Mouse (Mus musculus) forebrain, embryonic 12.5 days (tissue): ENCODE measurements at regions not wholly inside any gene's neighbourhood (a gene's known extent, or its start where the extent isn't known, plus 50 kb on each side); places are given as distances from the start of the nearest gene placed in this dataset.
A peak's percentile ranks its signal among the peaks of the same experiment; 100 is the strongest.

Experiments
- ATAC-seq: fragments of 200-750 bp; cut with Nextera tagmentation; 2 replicates; pipeline ENCODE4 v1.8.0; 2017; ENCODE audit warnings: moderate TSS enrichment; ENCODE audit not compliant: low FRiP score
- H3K27ac ChIP-seq: fragments of 300-500 bp; sonication (generic); 2 replicates; pipeline ENCODE4 v1.5.1; 2016; ENCODE audit warnings: mild to moderate bottlenecking
- H3K27me3 ChIP-seq: fragments of 300-500 bp; sonication (generic); 2 replicates; pipeline ENCODE4 v1.6.1; 2016; ENCODE audit warnings: mild to moderate bottlenecking
- H3K36me3 ChIP-seq: fragments of 300-500 bp; sonication (generic); replicated peaks from 2 replicates; pipeline ENCODE4 v1.6.1; 2016; ENCODE audit warnings: mild to moderate bottlenecking
- H3K4me1 ChIP-seq: fragments of 300-500 bp; sonication (generic); 2 replicates; pipeline ENCODE4 v1.6.1; 2016
- H3K4me2 ChIP-seq: fragments of 300-500 bp; sonication (generic); 2 replicates; pipeline ENCODE4 v1.6.1; 2016; ENCODE audit warnings: mild to moderate bottlenecking, moderate library complexity
- H3K4me3 ChIP-seq: fragments of 300-500 bp; sonication (generic); replicated peaks from 2 replicates; pipeline ENCODE4 v1.5.1; 2016; ENCODE audit warnings: mild to moderate bottlenecking
- H3K9ac ChIP-seq: fragments of 300-500 bp; sonication (generic); 2 replicates; pipeline ENCODE4 v1.6.1; 2016; ENCODE audit warnings: mild to moderate bottlenecking
- H3K9me3 ChIP-seq: fragments of 300-500 bp; sonication (generic); 2 replicates; pipeline ENCODE4 v1.6.1; 2016
- WGBS: fragments of 180-500 bp; shearing (Covaris S2); methylation state at CpG from one replicate; pipeline ENCODE4 v1.1.7; 2016; 5-methylcytosine and 5-hydroxymethylcytosine counted together

DNA sequence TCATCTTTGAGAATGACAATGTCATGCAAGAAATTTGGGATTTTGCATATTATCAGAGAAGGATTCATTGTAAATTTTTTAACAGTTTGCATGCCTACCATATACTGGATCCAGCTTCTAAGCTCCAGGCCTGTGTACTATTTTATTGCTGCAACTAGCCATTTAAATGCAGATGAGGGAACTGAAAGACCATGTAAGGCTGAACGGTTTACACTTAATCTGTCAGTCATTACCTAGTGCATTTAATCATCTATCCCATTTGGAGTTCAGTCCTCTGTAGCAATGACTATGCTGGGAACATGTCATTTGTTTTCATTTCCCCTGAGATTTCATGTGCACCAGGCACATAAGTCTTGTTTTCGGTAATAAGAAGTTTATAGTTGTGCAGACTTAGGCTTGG lies 631.8 kb upstream of the Gm21961 start:
- Histone ChIP-seq H3K9ac (no peak overlapping the region), H3K4me2 (no peak overlapping the region), H3K36me3 (no peaks in the 10 kb centered on the region), H3K4me1 (no peaks in the 10 kb centered on the region), H3K9me3 (no peaks in the 10 kb centered on the region), H3K27ac (no peak overlapping the region), H3K27me3 (no peaks in the 10 kb centered on the region), H3K4me3 (no peak overlapping the region)
- WGBS, result 50% methylated on average over 2 of the region's 2 CpGs
- ATAC-seq, result no peak

DNA sequence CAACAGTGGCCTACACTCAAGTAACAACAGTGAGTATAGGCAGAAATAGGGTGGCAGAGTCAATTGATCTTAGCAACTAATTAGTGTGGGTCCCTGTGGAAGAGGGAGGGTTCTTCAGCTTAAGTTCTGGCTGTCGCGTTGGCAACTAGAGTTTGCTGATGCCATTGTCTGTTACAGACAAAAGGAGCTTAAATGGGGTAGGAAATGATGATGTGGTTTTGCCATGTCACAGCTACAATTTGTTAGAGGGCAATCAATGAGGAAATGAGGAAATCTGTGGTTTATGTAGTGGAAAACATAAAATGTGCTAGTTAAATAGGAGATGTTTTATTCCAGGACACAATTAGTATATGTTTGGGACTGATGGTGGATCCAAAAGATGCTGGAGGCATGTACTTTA lies 624.8 kb upstream of the Gm21961 start:
- Histone ChIP-seq H3K27me3 (no peaks in the 10 kb centered on the region), H3K27ac (no peak overlapping the region), H3K9me3 (no peaks in the 10 kb centered on the region), H3K4me2 (no peak overlapping the region), H3K36me3 (no peaks in the 10 kb centered on the region), H3K9ac (no peak overlapping the region), H3K4me1 (no peaks in the 10 kb centered on the region), H3K4me3 (no peak overlapping the region)
- WGBS, result 20% methylated on average over 2 of the region's 2 CpGs
- ATAC-seq, result no peak

DNA sequence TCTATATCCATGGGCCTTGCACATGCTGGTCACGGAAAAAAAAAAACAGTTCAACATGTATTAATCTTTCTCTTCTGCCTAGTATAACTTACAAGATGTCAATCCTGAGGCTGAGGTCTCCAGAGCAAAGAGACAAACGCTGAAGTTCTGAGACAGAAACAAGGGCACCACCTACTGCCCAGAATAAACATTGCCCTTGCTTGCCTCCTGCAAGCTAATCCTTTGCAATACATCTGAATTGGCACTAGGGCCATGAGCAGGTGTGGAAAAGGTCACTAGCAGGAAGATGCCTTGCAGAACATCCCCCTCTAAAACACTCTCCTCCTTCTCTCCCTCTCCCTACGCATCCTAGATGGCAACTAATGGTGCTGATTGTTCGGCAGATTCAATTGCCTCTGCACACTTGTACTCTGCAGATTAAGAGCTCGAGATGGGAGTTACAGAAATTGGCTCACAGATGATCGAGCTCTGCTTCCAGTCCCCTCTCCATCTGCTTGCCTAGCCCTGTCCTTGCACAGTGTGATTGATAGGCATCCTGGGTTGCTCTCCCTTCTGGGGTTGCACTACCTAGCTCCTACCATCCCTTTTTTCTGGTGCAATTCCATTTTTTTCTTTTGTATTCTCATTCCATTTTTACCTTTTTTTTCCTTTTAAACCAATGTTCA lies 622.9 kb upstream of the Gm21961 start:
- Histone ChIP-seq H3K9ac (no peak overlapping the region), H3K4me3 (no peak overlapping the region), H3K27ac (no peak overlapping the region), H3K9me3 (no peaks in the 10 kb centered on the region), H3K27me3 (no peaks in the 10 kb centered on the region), H3K4me2 (no peak overlapping the region), H3K4me1 (no peaks in the 10 kb centered on the region), H3K36me3 (no peaks in the 10 kb centered on the region)
- 47% methylated on average over 6 of the region's 6 CpGs for WGBS
- ATAC-seq, result peak; percentile 61; the same call in 1 of the 2 replicates

DNA sequence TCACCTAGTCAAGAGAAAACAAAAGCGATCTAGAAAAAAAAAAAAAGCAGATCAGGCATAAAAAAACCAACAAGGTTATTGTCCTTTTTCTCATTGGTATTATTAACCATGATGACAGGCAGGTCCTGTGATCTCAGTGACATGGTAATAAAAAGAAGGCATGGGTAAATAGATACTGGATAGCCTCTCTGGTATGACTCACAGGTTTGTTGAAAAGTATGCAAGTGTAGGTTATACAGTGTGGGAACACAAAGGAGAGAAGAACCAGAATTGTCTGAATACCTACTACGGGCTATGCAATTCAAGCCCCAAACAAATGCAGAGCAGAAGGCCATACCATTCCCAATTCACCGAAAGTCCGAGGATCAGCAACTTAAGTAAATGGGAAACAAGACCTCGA lies 617.7 kb upstream of the Gm21961 start:
- H3K4me1 ChIP-seq, result no peaks in the 10 kb centered on the region
- H3K27me3 ChIP-seq, result no peaks in the 10 kb centered on the region
- no peak overlapping the region for H3K4me2 ChIP-seq
- H3K9me3 ChIP-seq, result no peaks in the 10 kb centered on the region
- H3K27ac ChIP-seq, result no peak overlapping the region
- no peaks in the 10 kb centered on the region for H3K36me3 ChIP-seq
- WGBS, result 89% methylated on average over 5 of the region's 5 CpGs
- no peak for ATAC-seq
- no peak overlapping the region for H3K4me3 ChIP-seq
- no peak overlapping the region for H3K9ac ChIP-seq

DNA sequence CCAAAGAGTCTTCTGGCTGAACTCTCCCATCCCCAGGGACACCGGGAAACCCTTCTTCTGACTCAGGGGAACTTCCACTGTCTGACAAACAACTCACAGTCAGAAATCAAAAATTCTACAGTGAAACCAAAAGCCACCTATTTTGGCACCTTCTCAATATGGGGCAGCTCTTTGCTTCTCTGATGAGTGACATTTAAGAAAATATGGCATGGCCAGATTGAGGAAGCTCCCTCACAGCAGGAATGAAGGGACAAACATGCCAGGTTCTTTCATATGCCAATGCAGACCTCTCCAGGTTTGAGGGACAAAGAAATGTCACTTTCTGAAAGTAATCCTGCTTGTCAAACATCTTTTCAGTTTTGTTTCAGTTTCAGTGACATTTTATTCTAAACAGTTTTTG lies 615.8 kb upstream of the Gm21961 start:
- no peak overlapping the region for H3K4me3 ChIP-seq
- no peaks in the 10 kb centered on the region for H3K9me3 ChIP-seq
- no peaks in the 10 kb centered on the region for H3K36me3 ChIP-seq
- H3K4me1 ChIP-seq, result no peaks in the 10 kb centered on the region
- 78% methylated on average over 1 of the region's 1 CpGs for WGBS
- H3K9ac ChIP-seq, result no peak overlapping the region
- no peak overlapping the region for H3K27ac ChIP-seq
- no peak overlapping the region for H3K4me2 ChIP-seq
- H3K27me3 ChIP-seq, result no peaks in the 10 kb centered on the region
- no peak for ATAC-seq

DNA sequence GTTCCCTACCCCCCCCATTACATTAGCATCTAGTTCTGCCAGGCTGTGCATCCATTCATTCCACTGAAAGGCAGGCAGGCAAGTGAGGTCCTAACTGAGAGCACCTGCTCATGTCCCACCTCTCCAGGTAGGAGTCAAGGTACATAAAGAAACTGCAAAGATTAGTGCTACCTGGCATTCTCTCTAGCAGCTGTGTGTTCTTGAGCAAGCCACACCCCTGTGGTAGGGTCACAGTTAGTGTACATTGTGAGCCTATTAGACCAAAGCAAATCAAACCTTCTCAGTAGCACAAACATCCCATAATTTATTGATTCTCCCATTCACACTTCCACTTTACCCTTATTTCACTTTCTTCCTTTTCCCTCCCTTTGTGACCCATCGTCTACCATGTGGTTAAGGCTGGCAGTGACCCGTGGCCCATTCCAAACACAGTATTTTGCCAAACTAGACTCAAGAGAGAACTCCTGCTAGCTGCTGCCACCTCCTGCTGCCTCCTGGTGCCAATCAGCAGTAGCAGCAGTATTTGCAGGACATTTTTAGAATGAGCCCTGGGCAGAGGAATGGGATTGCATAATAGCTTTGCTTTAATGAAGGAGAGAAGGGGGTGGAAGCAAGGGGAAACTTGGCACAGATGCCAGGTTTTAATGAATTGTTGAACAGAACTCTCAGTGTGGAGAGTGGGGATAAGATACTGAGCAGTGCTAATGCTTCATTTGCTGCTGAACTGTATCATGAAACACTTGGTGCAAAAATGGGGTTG lies 578.2 kb upstream of the Gm21961 start:
- Histone ChIP-seq H3K9me3 (no peaks in the 10 kb centered on the region), H3K36me3 (no peaks in the 10 kb centered on the region), H3K27me3 (no peaks in the 10 kb centered on the region), H3K9ac (no peak overlapping the region), H3K4me1 (no peaks in the 10 kb centered on the region), H3K27ac (no peak overlapping the region), H3K4me3 (no peak overlapping the region), H3K4me2 (no peak overlapping the region)
- WGBS, result 63% methylated on average over 2 of the region's 2 CpGs
- ATAC-seq, result peak; percentile 83; the same call in 1 of the 2 replicates

DNA sequence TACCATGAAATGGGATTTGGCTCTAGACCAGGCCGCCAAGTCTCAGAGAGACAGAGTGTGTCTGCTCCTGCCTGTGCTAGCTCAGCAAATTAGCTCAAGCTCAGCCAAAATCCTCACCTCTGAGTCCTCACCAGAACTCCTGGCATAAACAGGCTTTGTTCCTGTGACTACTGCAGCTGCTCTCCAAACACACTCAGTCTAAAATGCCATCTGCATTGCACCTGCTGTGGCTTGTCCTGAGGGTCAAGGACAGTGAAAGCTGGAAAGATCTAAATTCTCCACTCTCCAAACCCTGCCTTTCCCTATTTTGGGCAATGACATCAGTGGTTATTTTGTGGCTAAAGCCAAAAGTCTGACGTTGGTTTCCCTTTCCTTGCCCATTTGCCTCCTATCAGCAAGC lies 570.9 kb upstream of the Gm21961 start:
- ATAC-seq, result no peak

DNA sequence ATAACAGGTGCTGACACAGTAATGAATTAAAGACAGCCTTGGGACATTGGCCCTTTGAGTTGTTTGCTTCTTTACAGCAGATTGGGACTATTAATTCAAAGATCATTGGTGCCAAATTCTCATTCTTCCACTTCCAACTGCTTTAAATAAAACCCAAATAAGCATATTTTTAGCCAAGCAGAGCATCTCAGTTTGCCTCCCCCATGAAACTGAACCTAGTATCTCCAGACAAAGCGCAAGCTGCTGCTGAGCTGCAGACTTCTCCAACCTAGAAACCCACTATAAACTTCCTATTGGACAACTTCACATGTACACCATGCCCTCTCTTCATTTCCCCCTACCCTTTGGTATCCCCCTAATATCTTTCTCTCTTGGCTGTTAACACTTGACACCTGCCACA lies 564.6 kb upstream of the Gm21961 start:
- Histone ChIP-seq H3K36me3 (no peaks in the 10 kb centered on the region), H3K4me2 (no peak overlapping the region), H3K9ac (no peak overlapping the region), H3K27ac (no peak overlapping the region), H3K9me3 (no peaks in the 10 kb centered on the region), H3K4me3 (no peak overlapping the region), H3K27me3 (no peaks in the 10 kb centered on the region), H3K4me1 (no peaks in the 10 kb centered on the region)
- WGBS, result 96% methylated on average over 1 of the region's 1 CpGs
- no peak for ATAC-seq

More for the DNA sequence above, 570.9 kb upstream of the Gm21961 start:
- no peaks in the 10 kb centered on the region for H3K9me3 ChIP-seq
- no peak overlapping the region for H3K9ac ChIP-seq
- H3K4me3 ChIP-seq, result no peak overlapping the region
- no peak overlapping the region for H3K27ac ChIP-seq
- WGBS, result 81% methylated on average over 2 of the region's 2 CpGs
- H3K4me1 ChIP-seq, result no peaks in the 10 kb centered on the region
- H3K4me2 ChIP-seq, result no peak overlapping the region
- no peaks in the 10 kb centered on the region for H3K36me3 ChIP-seq
- H3K27me3 ChIP-seq, result no peaks in the 10 kb centered on the region

DNA sequence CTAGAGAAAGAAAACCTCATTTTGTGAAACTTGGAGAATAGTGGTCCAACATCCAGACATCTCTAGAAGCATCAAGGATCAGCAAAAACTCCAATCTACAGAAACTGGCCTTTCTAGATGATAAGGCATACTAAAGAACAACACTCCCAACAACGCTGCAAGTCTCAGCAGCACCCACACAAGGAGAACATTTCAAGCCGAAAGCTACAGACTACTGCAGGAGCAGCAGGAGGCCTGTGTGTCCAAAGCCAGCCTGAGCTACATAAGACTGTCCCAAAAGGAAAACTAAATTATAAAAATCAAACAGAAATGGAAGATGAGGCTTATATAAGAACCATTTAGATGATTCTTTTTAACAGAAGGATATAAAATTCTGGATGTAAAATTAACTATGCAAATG lies 553.2 kb upstream of the Gm21961 start:
- H3K4me1 ChIP-seq, result no peaks in the 10 kb centered on the region
- WGBS, result 89% methylated on average over 2 of the region's 2 CpGs
- H3K36me3 ChIP-seq, result no peaks in the 10 kb centered on the region
- H3K27ac ChIP-seq, result no peak overlapping the region
- H3K4me2 ChIP-seq, result no peak overlapping the region
- no peak overlapping the region for H3K4me3 ChIP-seq
- H3K9ac ChIP-seq, result no peak overlapping the region
- no peaks in the 10 kb centered on the region for H3K27me3 ChIP-seq
- no peaks in the 10 kb centered on the region for H3K9me3 ChIP-seq
- no peak for ATAC-seq

DNA sequence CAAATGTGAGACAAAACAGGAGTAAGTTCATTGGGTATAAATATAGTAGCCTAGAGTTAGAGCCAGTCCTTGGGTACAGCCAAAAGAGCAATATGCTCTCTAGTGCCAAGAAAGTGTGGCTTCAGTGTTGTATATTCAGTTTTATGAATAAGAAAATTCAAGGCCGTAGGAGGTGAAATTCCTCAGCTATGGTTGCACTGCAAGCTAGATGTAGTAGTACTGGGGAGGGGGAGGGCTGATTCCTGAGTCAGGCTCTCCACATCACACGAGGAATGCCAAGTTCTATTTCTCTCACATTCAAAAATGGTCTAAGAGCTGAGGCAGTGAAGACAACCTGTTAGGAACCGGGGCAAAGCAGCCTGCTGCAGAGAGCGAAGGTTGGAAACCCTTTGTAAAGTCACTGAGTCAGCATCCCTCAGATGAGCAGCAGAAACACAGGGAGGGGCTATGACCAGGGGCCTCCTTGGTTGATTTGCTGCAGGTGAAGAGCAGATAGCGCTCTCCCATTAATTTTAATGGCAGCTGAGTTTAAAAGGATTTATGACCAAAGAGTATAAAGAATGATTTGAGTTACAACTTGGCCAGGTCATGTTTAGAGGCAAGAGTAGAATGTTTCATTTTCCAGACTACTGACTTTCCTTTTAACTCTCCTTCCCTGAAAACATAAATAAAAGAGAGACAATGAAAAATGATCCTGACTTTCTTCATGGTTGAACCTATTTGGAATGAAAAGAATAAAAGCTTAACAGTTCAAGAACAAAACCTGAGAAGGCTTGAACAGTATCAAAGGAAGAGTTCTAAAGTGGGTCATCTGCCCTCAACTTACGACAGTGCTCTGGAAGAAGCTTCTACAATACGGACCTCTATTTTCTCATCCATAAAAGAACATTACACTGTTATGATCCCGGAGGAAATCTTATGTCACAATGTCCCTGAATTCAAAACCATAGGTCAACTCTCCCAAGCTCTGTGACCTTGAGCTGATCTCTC lies 543.4 kb upstream of the Gm21961 start:
- no peak overlapping the region for H3K27ac ChIP-seq
- WGBS, result 82% methylated on average over 8 of the region's 8 CpGs
- no peaks in the 10 kb centered on the region for H3K9me3 ChIP-seq
- H3K36me3 ChIP-seq, result no peaks in the 10 kb centered on the region
- H3K4me1 ChIP-seq, result no peaks in the 10 kb centered on the region
- no peak for ATAC-seq
- no peak overlapping the region for H3K9ac ChIP-seq
- no peaks in the 10 kb centered on the region for H3K27me3 ChIP-seq
- no peak overlapping the region for H3K4me2 ChIP-seq
- H3K4me3 ChIP-seq, result no peak overlapping the region

DNA sequence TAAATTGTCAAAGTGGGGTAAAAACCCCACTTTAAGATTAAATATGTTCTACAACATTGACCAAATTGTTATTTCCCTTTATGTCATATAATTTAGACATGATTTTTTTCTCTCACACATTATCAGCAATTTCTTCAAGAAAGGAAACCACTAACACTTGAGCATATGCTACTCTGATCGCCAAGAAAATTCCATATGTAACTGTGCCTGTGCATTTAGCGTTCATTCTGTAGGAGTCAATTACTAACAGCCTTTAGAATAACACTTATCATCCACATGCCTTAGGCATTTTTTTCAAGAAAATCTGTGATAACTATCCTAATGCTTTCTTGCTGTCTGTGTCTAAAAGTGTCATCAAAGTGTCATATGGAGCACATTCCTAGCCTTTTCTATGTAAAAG lies 534.3 kb upstream of the Gm21961 start:
- Histone ChIP-seq H3K27me3 (no peaks in the 10 kb centered on the region), H3K9me3 (no peaks in the 10 kb centered on the region), H3K4me2 (no peak overlapping the region), H3K4me1 (no peaks in the 10 kb centered on the region), H3K9ac (no peak overlapping the region), H3K27ac (no peak overlapping the region), H3K4me3 (no peak overlapping the region), H3K36me3 (no peaks in the 10 kb centered on the region)
- no peak for ATAC-seq
- 85% methylated on average over 2 of the region's 2 CpGs for WGBS

DNA sequence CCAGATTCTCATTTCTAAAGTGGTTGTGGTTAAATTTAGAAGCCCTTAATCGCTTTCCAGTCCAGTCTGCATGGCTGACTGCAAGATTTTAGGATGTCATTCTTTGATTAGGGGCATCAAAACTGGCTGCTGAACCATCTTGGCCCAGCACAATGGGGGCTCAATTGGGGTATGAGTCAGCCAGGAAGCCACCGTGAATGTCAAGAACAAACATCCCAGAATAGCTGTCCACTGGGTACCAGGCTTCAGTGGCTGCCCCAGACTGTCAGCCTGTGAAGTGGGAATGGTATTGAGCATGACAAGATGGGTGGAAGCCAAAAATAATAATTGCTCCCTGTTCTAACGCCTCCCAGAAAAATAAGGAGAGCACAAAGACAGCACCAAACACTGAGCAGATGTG lies 520.9 kb upstream of the Gm21961 start:
- H3K27ac ChIP-seq, result no peak overlapping the region
- no peaks in the 10 kb centered on the region for H3K4me1 ChIP-seq
- H3K4me2 ChIP-seq, result no peak overlapping the region
- ATAC-seq, result no peak
- no peaks in the 10 kb centered on the region for H3K27me3 ChIP-seq
- H3K4me3 ChIP-seq, result no peak overlapping the region
- 84% methylated on average over 3 of the region's 3 CpGs for WGBS
- H3K9ac ChIP-seq, result no peak overlapping the region
- H3K9me3 ChIP-seq, result no peaks in the 10 kb centered on the region
- no peaks in the 10 kb centered on the region for H3K36me3 ChIP-seq
